Mouse (Mus musculus): ENCODE data around the gene Ltb. TPM values are rescaled to one million over a fixed set of nuclear protein-coding genes. Genes with fewer than 3 reads are reported as not detected.

The Ltb gene
- polyA plus RNA-seq, 1 experiment from 2014 or later: 1.0 TPM

GRCm38 (mm10) chr17:35164218-35164567 is 30.0 kb upstream of the Ltb start:
- Histone ChIP-seq H3K36me3 (ENCODE audit: control insufficient read depth, insufficient read depth, low read length) (peaks cover 26% of the 10 kb centered on the region), H3K4me1 (replicated peaks; ENCODE audit: control insufficient read depth, insufficient read depth, low read length) (peaks cover 19% of the 10 kb centered on the region)
- under 1% methylated on average over 25 of the region's 28 CpGs for WGBS

DNA sequence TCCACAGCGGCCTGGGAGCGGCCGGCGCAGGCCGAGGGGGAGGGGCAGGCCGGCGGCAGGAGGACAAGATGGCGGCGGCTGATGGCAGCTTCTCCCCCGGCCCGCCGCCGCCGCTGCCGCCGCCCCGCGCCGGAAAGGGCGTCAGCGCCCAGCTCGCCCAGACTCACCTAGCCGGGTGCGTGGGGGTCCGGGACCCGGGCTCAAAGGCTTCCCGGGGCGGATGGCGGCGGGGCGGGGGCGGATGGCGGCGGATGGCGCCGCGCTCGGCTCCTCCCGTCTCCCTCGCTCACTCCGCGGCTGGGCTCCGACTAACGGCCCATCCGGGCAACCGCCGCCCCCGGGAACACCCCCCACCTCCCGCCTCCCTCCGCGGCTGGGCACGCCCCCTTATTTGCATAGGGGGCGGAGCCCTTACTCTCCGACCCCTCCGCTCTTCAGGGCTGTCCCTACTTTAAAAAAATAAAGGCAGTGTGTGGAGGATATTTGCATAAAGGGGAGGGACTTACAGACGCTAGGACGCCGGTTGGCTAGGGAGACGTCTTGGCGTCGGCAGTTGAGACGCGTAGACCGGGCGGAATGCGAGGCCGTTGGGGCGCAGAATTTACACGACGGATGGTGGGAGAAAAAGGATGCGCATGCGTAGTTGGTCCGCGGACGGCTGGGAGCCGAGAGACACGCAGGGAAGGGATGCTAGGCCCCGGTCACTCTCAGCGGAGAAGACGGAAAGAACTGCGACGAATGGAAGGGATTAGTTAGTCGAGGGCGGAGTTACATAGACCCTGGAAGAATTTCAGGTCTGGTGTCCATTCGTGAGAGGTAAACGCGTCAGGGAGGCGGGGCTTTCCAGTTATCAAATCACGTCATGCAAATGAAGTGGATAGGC is 29.4 kb upstream of the Ltb start, which contains the start of gene Prrc2a:
Prrc2a (minus strand) TSS at position 330 of the 883 bp plus-strand sequence.
- ATAC-seq (ENCODE audit: low read depth): peak; percentile 97
- Histone ChIP-seq H3K36me3 (ENCODE audit: control insufficient read depth, insufficient read depth, low read length) (peaks cover 20% of the 10 kb centered on the region), H3K27ac (ENCODE audit: low read length) (peak within 1 kb of the TSS; percentile 100), H3K9ac (ENCODE audit: low read length) (peak within 1 kb of the TSS; percentile 100), H3K4me2 (ENCODE audit: low read depth, low read length) (peak within 1 kb of the TSS; percentile 88), H3K4me1 (replicated peaks; ENCODE audit: control insufficient read depth, insufficient read depth, low read length) (peaks cover 19% of the 10 kb centered on the region), H3K27me3 (ENCODE audit: control insufficient read depth, insufficient read depth, low read depth, low read length) (no peaks in the 10 kb centered on the region), H3K4me3 (ENCODE audit: low read length) (peak within 1 kb of the TSS; percentile 97), H3K9me3 (ENCODE audit: control insufficient read depth, low read length) (no peaks in the 10 kb centered on the region)
- under 1% methylated on average over 48 of the region's 89 CpGs for WGBS

More at GRCm38 (mm10) chr17:35164218-35164567, 30.0 kb upstream of the Ltb start:
- no peak for ATAC-seq (ENCODE audit: low read depth)
- Histone ChIP-seq H3K9ac (ENCODE audit: low read length) (peak overlapping the region; percentile 100), H3K27me3 (ENCODE audit: control insufficient read depth, insufficient read depth, low read depth, low read length) (no peaks in the 10 kb centered on the region), H3K4me3 (ENCODE audit: low read length) (peak overlapping the region; percentile 97), H3K4me2 (ENCODE audit: low read depth, low read length) (peak overlapping the region; percentile 88), H3K9me3 (ENCODE audit: control insufficient read depth, low read length) (no peaks in the 10 kb centered on the region), H3K27ac (ENCODE audit: low read length) (peak overlapping the region; percentile 94)

- peak overlapping the region; percentile 53 for H3K4me3 ChIP-seq (ENCODE audit: low read length)
- ATAC-seq (ENCODE audit: low read depth): peak; percentile 86; the same call in 1 of the 2 replicates
- H3K27ac ChIP-seq (ENCODE audit: low read length): peak overlapping the region; percentile 100
- H3K27me3 ChIP-seq (ENCODE audit: control insufficient read depth, insufficient read depth, low read depth, low read length): no peaks in the 10 kb centered on the region
- H3K9me3 ChIP-seq (ENCODE audit: control insufficient read depth, low read length): no peaks in the 10 kb centered on the region
- 15% methylated on average over 12 of the region's 12 CpGs for WGBS
- peaks cover 12% of the 10 kb centered on the region for H3K36me3 ChIP-seq (ENCODE audit: control insufficient read depth, insufficient read depth, low read length)
- H3K4me1 ChIP-seq (replicated peaks; ENCODE audit: control insufficient read depth, insufficient read depth, low read length): peaks cover 19% of the 10 kb centered on the region
- peak overlapping the region; percentile 70 for H3K9ac ChIP-seq (ENCODE audit: low read length)
- peak overlapping the region; percentile 69 for H3K4me2 ChIP-seq (ENCODE audit: low read depth, low read length)
Measured at GRCm38 (mm10) chr17:35165451-35166155, 28.6 kb upstream of the Ltb start.

DNA sequence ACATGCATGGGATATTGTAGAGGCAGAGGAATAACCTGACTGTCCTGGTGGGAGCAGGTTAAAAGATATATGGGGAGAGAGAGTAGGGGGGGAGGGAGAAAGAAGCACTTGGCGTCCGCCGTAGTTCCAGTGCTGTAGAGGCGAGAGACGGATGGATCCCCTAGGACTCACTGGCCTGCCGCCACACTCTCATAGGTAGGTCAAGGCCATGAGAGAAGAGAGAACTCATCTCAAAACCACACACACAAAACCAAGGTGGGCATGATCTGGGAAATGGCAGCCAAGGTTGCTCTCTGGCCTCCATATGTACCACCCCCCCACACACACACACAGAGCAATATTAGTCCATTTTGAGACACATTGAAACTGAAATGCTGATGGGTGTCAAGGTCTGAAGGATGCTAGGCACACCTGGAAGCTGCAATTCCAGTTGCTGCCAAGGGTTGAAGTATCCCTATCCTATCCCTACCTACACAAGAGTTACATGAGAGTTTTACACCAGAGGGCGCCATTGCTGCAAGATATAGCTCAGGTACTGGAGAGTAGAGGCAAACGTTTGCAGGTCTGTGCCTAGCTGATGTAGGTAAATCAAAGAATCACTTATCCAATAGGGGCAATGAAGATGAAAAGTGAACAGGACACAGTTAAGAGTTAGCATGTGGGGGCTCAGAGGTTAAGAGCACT is 27.7 kb upstream of the Ltb start:
- 63% methylated on average over 8 of the region's 8 CpGs for WGBS

DNA sequence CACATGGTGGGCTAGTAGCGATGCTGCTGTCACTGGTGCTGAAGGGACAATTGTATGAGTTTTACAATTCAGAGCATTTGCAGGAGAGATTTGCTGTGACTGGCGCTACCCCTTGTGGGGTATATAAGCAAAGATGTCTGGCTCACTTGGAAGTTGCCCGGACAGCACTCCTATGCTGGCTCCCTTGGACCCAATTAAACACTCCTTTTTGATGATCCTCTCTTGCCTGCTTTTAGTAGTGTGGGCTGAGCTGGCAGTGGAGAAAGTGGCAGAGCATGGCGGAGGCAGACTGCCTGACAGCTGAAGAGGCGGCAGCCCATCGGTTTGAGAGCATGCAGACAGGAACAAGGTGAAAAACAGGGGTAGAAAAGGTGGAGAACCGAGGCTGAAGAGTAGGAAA is 26.4 kb upstream of the Ltb start:
- Histone ChIP-seq H3K4me1 (replicated peaks; ENCODE audit: control insufficient read depth, insufficient read depth, low read length) (peaks cover 11% of the 10 kb centered on the region), H3K9ac (ENCODE audit: low read length) (no peak overlapping the region), H3K36me3 (ENCODE audit: control insufficient read depth, insufficient read depth, low read length) (no peaks in the 10 kb centered on the region), H3K9me3 (ENCODE audit: control insufficient read depth, low read length) (no peaks in the 10 kb centered on the region), H3K4me2 (ENCODE audit: low read depth, low read length) (no peak overlapping the region), H3K27me3 (ENCODE audit: control insufficient read depth, insufficient read depth, low read depth, low read length) (no peaks in the 10 kb centered on the region), H3K4me3 (ENCODE audit: low read length) (no peak overlapping the region), H3K27ac (ENCODE audit: low read length) (no peak overlapping the region)
- no peak for ATAC-seq (ENCODE audit: low read depth)
- WGBS: 82% methylated on average over 7 of the region's 7 CpGs

More for the DNA sequence above, 27.7 kb upstream of the Ltb start:
- Histone ChIP-seq H3K4me2 (ENCODE audit: low read depth, low read length) (peak overlapping the region; percentile 69), H3K27ac (ENCODE audit: low read length) (peak overlapping the region; percentile 100; the same call in 1 of the 2 replicates), H3K36me3 (ENCODE audit: control insufficient read depth, insufficient read depth, low read length) (peaks cover 3% of the 10 kb centered on the region; the same call in 1 of the 2 replicates), H3K9me3 (ENCODE audit: control insufficient read depth, low read length) (no peaks in the 10 kb centered on the region), H3K27me3 (ENCODE audit: control insufficient read depth, insufficient read depth, low read depth, low read length) (no peaks in the 10 kb centered on the region), H3K4me3 (ENCODE audit: low read length) (peak overlapping the region; percentile 53; the same call in 1 of the 2 replicates), H3K9ac (ENCODE audit: low read length) (peak overlapping the region; percentile 3; the same call in 1 of the 2 replicates), H3K4me1 (replicated peaks; ENCODE audit: control insufficient read depth, insufficient read depth, low read length) (peaks cover 19% of the 10 kb centered on the region)
- ATAC-seq (ENCODE audit: low read depth): no peak

- H3K9me3 ChIP-seq (ENCODE audit: control insufficient read depth, low read length): no peaks in the 10 kb centered on the region
- H3K27me3 ChIP-seq (ENCODE audit: control insufficient read depth, insufficient read depth, low read depth, low read length): no peaks in the 10 kb centered on the region
- H3K27ac ChIP-seq (ENCODE audit: low read length): no peak overlapping the region
- H3K9ac ChIP-seq (ENCODE audit: low read length): no peak overlapping the region
- no peak overlapping the region for H3K4me2 ChIP-seq (ENCODE audit: low read depth, low read length)
- WGBS: 10% methylated on average over 4 of the region's 4 CpGs
- H3K36me3 ChIP-seq (ENCODE audit: control insufficient read depth, insufficient read depth, low read length): no peaks in the 10 kb centered on the region
- peaks cover 8% of the 10 kb centered on the region for H3K4me1 ChIP-seq (replicated peaks; ENCODE audit: control insufficient read depth, insufficient read depth, low read length)
- no peak for ATAC-seq (ENCODE audit: low read depth)
- H3K4me3 ChIP-seq (ENCODE audit: low read length): no peak overlapping the region
Measured at GRCm38 (mm10) chr17:35168541-35169207, 25.6 kb upstream of the Ltb start.

GRCm38 (mm10) chr17:35172445-35173234 is 21.6 kb upstream of the Ltb start:
- H3K27ac ChIP-seq (ENCODE audit: low read length): no peak overlapping the region
- 55% methylated on average over 11 of the region's 11 CpGs for WGBS

DNA sequence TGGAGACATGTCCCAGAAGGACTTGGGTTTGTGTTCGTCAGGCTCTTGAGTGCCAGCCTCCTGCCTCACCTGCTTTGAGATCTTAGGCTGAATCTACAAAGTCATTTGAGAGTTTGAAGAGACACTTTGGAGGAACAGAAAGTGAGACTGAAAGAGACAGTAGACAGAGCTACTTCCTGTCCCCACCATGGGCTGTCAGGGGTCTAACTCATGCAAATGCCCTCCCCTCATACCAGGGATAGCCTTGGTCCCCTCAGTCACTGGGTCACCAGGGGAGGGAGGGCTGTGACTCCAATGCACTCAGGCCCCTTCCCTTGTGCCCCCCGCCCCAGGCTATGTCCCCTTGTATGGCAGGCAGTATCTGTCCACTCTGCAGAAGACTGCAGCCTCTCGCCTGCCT is 20.9 kb upstream of the Ltb start:
- WGBS: 62% methylated on average over 3 of the region's 3 CpGs
- no peak overlapping the region for H3K27ac ChIP-seq (ENCODE audit: low read length)

More at GRCm38 (mm10) chr17:35172445-35173234, 21.6 kb upstream of the Ltb start:
- Histone ChIP-seq H3K4me3 (ENCODE audit: low read length) (no peak overlapping the region), H3K4me1 (replicated peaks; ENCODE audit: control insufficient read depth, insufficient read depth, low read length) (no peaks in the 10 kb centered on the region), H3K9ac (ENCODE audit: low read length) (no peak overlapping the region), H3K9me3 (ENCODE audit: control insufficient read depth, low read length) (no peaks in the 10 kb centered on the region), H3K4me2 (ENCODE audit: low read depth, low read length) (no peak overlapping the region), H3K27me3 (ENCODE audit: control insufficient read depth, insufficient read depth, low read depth, low read length) (no peaks in the 10 kb centered on the region), H3K36me3 (ENCODE audit: control insufficient read depth, insufficient read depth, low read length) (no peaks in the 10 kb centered on the region)
- no peak for ATAC-seq (ENCODE audit: low read depth)

More for the DNA sequence above, 20.9 kb upstream of the Ltb start:
- no peak overlapping the region for H3K4me3 ChIP-seq (ENCODE audit: low read length)
- no peak overlapping the region for H3K9ac ChIP-seq (ENCODE audit: low read length)
- H3K4me2 ChIP-seq (ENCODE audit: low read depth, low read length): no peak overlapping the region
- H3K9me3 ChIP-seq (ENCODE audit: control insufficient read depth, low read length): no peaks in the 10 kb centered on the region
- no peaks in the 10 kb centered on the region for H3K27me3 ChIP-seq (ENCODE audit: control insufficient read depth, insufficient read depth, low read depth, low read length)
- no peaks in the 10 kb centered on the region for H3K4me1 ChIP-seq (replicated peaks; ENCODE audit: control insufficient read depth, insufficient read depth, low read length)
- H3K36me3 ChIP-seq (ENCODE audit: control insufficient read depth, insufficient read depth, low read length): no peaks in the 10 kb centered on the region
- no peak for ATAC-seq (ENCODE audit: low read depth)
